Mouse (Mus musculus) ES-E14 (cell line): ENCODE data around the gene Ccl11. TPM values are rescaled to one million over a fixed set of nuclear protein-coding genes. Genes with fewer than 3 reads are reported as not detected.

Source experiments
- DNase-seq: peaks from one replicate; pipeline ENCODE4 v3.0.0-alpha.2; 2013; ENCODE audit warnings: low read depth, low spot score
- H3K27ac ChIP-seq: 2 replicates; pipeline ENCODE4 v1.5.1; 2012; ENCODE audit warnings: low read depth, mild to moderate bottlenecking, low read length, moderate library complexity, mixed read lengths; ENCODE audit not compliant: poor library complexity, insufficient read depth, severe bottlenecking
- H3K36me3 ChIP-seq: 2 replicates; pipeline ENCODE4 v1.6.1; 2012; ENCODE audit warnings: mild to moderate bottlenecking, low read length, moderate library complexity, mixed read lengths; ENCODE audit not compliant: control insufficient read depth, poor library complexity, insufficient read depth, severe bottlenecking
- H3K4me1 ChIP-seq, 2 experiments: fragments of 150-350 bp in 1 of 2; sonication (generic) in 1 of 2; 2 replicates each; pipeline ENCODE4 v1.6.1; 2012; ENCODE audit warnings: low read length in 2 of 2, mild to moderate bottlenecking in 1 of 2, mixed read lengths in 1 of 2; ENCODE audit not compliant: control insufficient read depth in 2 of 2, insufficient read depth in 2 of 2, poor library complexity in 1 of 2
- H3K4me3 ChIP-seq, 2 experiments: fragments of 150-350 bp in 1 of 2; sonication (generic) in 1 of 2; 2 replicates each; pipeline ENCODE4 v1.5.1; 2012; ENCODE audit warnings: low read length in 2 of 2, low read depth in 1 of 2, mild to moderate bottlenecking in 1 of 2, mixed read lengths in 1 of 2; ENCODE audit not compliant: insufficient read depth in 1 of 2, poor library complexity in 1 of 2, severe bottlenecking in 1 of 2
- H3K9ac ChIP-seq: 2 replicates; pipeline ENCODE4 v1.6.1; 2012; ENCODE audit warnings: low read depth, mild to moderate bottlenecking, low read length, mixed read lengths; ENCODE audit not compliant: poor library complexity, insufficient read depth, severe bottlenecking
- H3K9me3 ChIP-seq: fragments of 150-350 bp; sonication (generic); 2 replicates; pipeline ENCODE4 v1.6.1; 2012; ENCODE audit warnings: low read depth, mild to moderate bottlenecking, low read length; ENCODE audit not compliant: control insufficient read depth, insufficient read depth
- CHD2 ChIP-seq: IDR thresholded peaks from 2 replicates; pipeline ENCODE4 v1.6.1; 2014; ENCODE audit warnings: mild to moderate bottlenecking, low read depth, low read length, inconsistent platforms
- HCFC1 ChIP-seq: IDR thresholded peaks from 2 replicates; pipeline ENCODE4 v1.6.1; 2012; ENCODE audit warnings: low read length, inconsistent platforms, borderline replicate concordance; ENCODE audit not compliant: insufficient read depth
- MAFK ChIP-seq: IDR thresholded peaks from 2 replicates; pipeline ENCODE4 v1.6.1; 2014; ENCODE audit warnings: mild to moderate bottlenecking, low read depth, low read length, inconsistent platforms; ENCODE audit not compliant: insufficient read depth
- ZC3H11A ChIP-seq: IDR thresholded peaks from 2 replicates; pipeline ENCODE4 v1.6.1; 2012; ENCODE audit warnings: low read depth, mild to moderate bottlenecking, inconsistent platforms, low read length, borderline replicate concordance
- ZNF384 ChIP-seq: IDR thresholded peaks from 2 replicates; pipeline ENCODE4 v1.6.1; 2012; ENCODE audit warnings: low read depth, low read length, inconsistent platforms
- in situ Hi-C, 2 experiments: fragments of 600-800 bp; cut with MboI; formaldehyde crosslinking; loops; one replicate each; pipeline ENCODE4 v1.15.1; 2025; ENCODE audit warnings: low sequenced_read_pairs in 2 of 2, inconsistent platforms in 1 of 2; ENCODE audit not compliant: unreplicated experiment in 2 of 2
- total RNA-seq: library from RNA; depleted of rRNA; stranded (reverse); fragments of 300-350 nt; gene quantifications from 2 replicates; pipeline ENCODE4 v1.2.3, GENCODE M21; 2012

Gene Ccl11
- total RNA-seq, 1 experiment: not detected

- DNase-seq: no peak
- Histone ChIP-seq H3K27ac (no peak within 1 kb of the TSS), H3K4me1 (no peaks in the 10 kb centered on the region), H3K9me3 (no peaks in the 10 kb centered on the region), H3K9ac (no peak within 1 kb of the TSS), H3K4me3 (no peak within 1 kb of the TSS), H3K36me3 (no peaks in the 10 kb centered on the region)
- TF ChIP-seq CHD2 (no peak), ZNF384 (no peak), ZC3H11A (no peak), HCFC1 (no peak), MAFK (no peak)
- in situ Hi-C loops: no loop called here
Observed at GRCm38 (mm10) chr11:82035356-82035755, 22.3 kb upstream of the Ccl11 start, which contains the start of gene Ccl2. Ccl2 (plus strand) TSS chr11:82035571.

GRCm38 (mm10) chr11:82035857-82036256, 21.8 kb upstream of the Ccl11 start:
- Histone ChIP-seq H3K9ac (no peak overlapping the region), H3K4me1 (no peaks in the 10 kb centered on the region), H3K4me3 (no peak overlapping the region), H3K27ac (no peak overlapping the region), H3K36me3 (no peaks in the 10 kb centered on the region), H3K9me3 (no peaks in the 10 kb centered on the region)
- in situ Hi-C loops: no loop called here
- TF ChIP-seq ZC3H11A (no peak), CHD2 (no peak)
- DNase-seq: no peak

- Histone ChIP-seq H3K9ac (no peak within 1 kb of the TSS), H3K36me3 (no peaks in the 10 kb centered on the region), H3K4me1 (no peaks in the 10 kb centered on the region), H3K4me3 (no peak within 1 kb of the TSS), H3K27ac (no peak within 1 kb of the TSS), H3K9me3 (no peaks in the 10 kb centered on the region)
- TF ChIP-seq ZNF384 (no peak), ZC3H11A (no peak), CHD2 (no peak), MAFK (no peak), HCFC1 (no peak)
- DNase-seq: no peak
- in situ Hi-C loops: no loop called here
Observed at GRCm38 (mm10) chr11:82038535-82038934, 19.1 kb upstream of the Ccl11 start, which contains the start of gene Gm17268. Gm17268 (minus strand) TSS chr11:82038562.

GRCm38 (mm10) chr11:82039132-82039660, 18.4 kb upstream of the Ccl11 start:
- no peak for DNase-seq
- Histone ChIP-seq H3K9ac (no peak overlapping the region), H3K4me3 (no peak overlapping the region), H3K4me1 (no peaks in the 10 kb centered on the region), H3K9me3 (no peaks in the 10 kb centered on the region), H3K27ac (no peak overlapping the region), H3K36me3 (no peaks in the 10 kb centered on the region)
- TF ChIP-seq MAFK: no peak
- TF ChIP-seq HCFC1: no peak
- TF ChIP-seq ZNF384: no peak
- TF ChIP-seq CHD2: no peak
- no peak for TF ChIP-seq ZC3H11A
- in situ Hi-C loops: no loop called here

DNA sequence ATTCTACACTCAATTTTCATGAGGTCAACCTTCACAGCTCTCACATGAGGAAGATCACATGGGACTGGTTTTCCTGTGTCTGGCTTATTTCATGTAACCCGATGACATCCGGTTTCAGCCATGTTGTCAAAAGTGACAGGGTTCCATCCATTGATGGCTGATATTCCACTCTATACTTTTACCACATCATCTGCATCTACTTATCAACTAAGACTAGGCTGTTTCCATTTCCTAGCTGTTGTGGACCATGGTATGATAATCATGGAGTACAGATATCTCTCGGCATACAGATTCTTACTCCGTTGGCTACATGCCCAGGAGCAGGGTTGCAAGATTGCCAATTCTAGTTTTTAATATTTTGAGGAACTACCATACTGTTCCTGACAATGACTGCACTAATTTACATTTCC, 15.9 kb upstream of the Ccl11 start:
- in situ Hi-C loops: no loop called here
- Histone ChIP-seq H3K36me3 (no peaks in the 10 kb centered on the region), H3K4me3 (no peak overlapping the region), H3K9me3 (no peaks in the 10 kb centered on the region), H3K9ac (no peak overlapping the region), H3K27ac (no peak overlapping the region), H3K4me1 (no peaks in the 10 kb centered on the region)
- TF ChIP-seq MAFK (no peak), ZNF384 (no peak), CHD2 (no peak), ZC3H11A (no peak), HCFC1 (no peak)
- no peak for DNase-seq
